8 mouse cellular contexts compared by ENCODE assay signal in genomic region chr10:89745666-89746020, GRCm38 (mm10). TPM values are rescaled to one million over a fixed set of nuclear protein-coding genes. Genes with fewer than 3 reads are reported as not detected.
A peak's percentile ranks its signal among the peaks of the same experiment; 100 is the strongest.
DNase-seq lines count a peak whose midpoint lies in the region; ATAC-seq lines count a peak whose summit lies in the region.

No protein-coding gene starts in this region.

- H3K9me3 ChIP-seq in embryonic facial prominence, embryonic 15.5 days (replicated peaks): no peaks in the 10 kb centered on the region
- no peaks in the 10 kb centered on the region for H3K9me3 ChIP-seq in limb, embryonic 11.5 days (ENCODE audit: control insufficient read depth, low read length)
- no peaks in the 10 kb centered on the region for H3K9me3 ChIP-seq in neural tube, embryonic 13.5 days

- peak overlapping the region; percentile 92 for H3K27ac ChIP-seq in embryonic facial prominence, embryonic 15.5 days (replicated peaks)
- no peak overlapping the region for H3K27ac ChIP-seq in limb, embryonic 11.5 days (replicated peaks; ENCODE audit: low read depth, low read length)
- H3K27ac ChIP-seq in neural tube, embryonic 13.5 days (replicated peaks): peak overlapping the region; percentile 95

- H3K4me3 ChIP-seq in embryonic facial prominence, embryonic 15.5 days (replicated peaks): peak overlapping the region; percentile 96
- peak overlapping the region; percentile 86 for H3K4me3 ChIP-seq in limb, embryonic 11.5 days (ENCODE audit: low read depth, low read length)
- H3K4me3 ChIP-seq in neural tube, embryonic 13.5 days: peak overlapping the region; percentile 92

- no peak for ATAC-seq in embryonic facial prominence, embryonic 15.5 days (ENCODE audit: insufficient number of reproducible peaks, low FRiP score, low TSS enrichment, low read depth)
- no peak for ATAC-seq in limb, embryonic 11.5 days (ENCODE audit: insufficient number of reproducible peaks, low FRiP score, low TSS enrichment, low read depth)
- no peak for ATAC-seq in neural tube, embryonic 13.5 days (ENCODE audit: low read depth)

- H3K9ac ChIP-seq in embryonic facial prominence, embryonic 15.5 days: peak overlapping the region; percentile 95
- H3K9ac ChIP-seq in limb, embryonic 11.5 days (ENCODE audit: low read length): peak overlapping the region; percentile 93
- peak overlapping the region; percentile 91 for H3K9ac ChIP-seq in neural tube, embryonic 13.5 days

- peak overlapping the region; percentile 51 for H3K4me2 ChIP-seq in embryonic facial prominence, embryonic 15.5 days (replicated peaks)
- H3K4me2 ChIP-seq in limb, embryonic 11.5 days (ENCODE audit: low read depth, severe bottlenecking): peak overlapping the region; percentile 69
- peak overlapping the region; percentile 76 for H3K4me2 ChIP-seq in neural tube, embryonic 13.5 days

- H3K4me1 ChIP-seq in embryonic facial prominence, embryonic 15.5 days: peaks cover 3% of the 10 kb centered on the region; the same call in 1 of the 2 replicates
- no peaks in the 10 kb centered on the region for H3K4me1 ChIP-seq in limb, embryonic 11.5 days (ENCODE audit: control insufficient read depth, insufficient read depth, low read length)
- H3K4me1 ChIP-seq in neural tube, embryonic 13.5 days (replicated peaks): peaks cover 17% of the 10 kb centered on the region

- no peaks in the 10 kb centered on the region for H3K36me3 ChIP-seq in embryonic facial prominence, embryonic 15.5 days
- H3K36me3 ChIP-seq in limb, embryonic 11.5 days (ENCODE audit: control insufficient read depth, insufficient read depth, low read length): no peaks in the 10 kb centered on the region
- no peaks in the 10 kb centered on the region for H3K36me3 ChIP-seq in neural tube, embryonic 13.5 days

- DNase-seq in embryo, embryonic 10.5 days (ENCODE audit: low spot score): peak; percentile 53
- DNase-seq in embryo, embryonic 11 days: no peak
- peak; percentile 90 for DNase-seq in 416B (ENCODE audit: low read depth)
- no peak for DNase-seq in limb, embryonic 11.5 days (ENCODE audit: low spot score)
- DNase-seq in adrenal gland, adult 18-20 months (ENCODE audit: low spot score in 2 of 2): no peak
- DNase-seq in ovary, postnatal 14 days (ENCODE audit: low spot score): no peak

- WGBS in embryonic facial prominence, embryonic 15.5 days: under 1% methylated on average over 14 of the region's 14 CpGs
- under 1% methylated on average over 14 of the region's 14 CpGs for WGBS in limb, embryonic 11.5 days
- WGBS in neural tube, embryonic 13.5 days: under 1% methylated on average over 14 of the region's 14 CpGs

- no peaks in the 10 kb centered on the region for H3K27me3 ChIP-seq in embryonic facial prominence, embryonic 15.5 days
- H3K27me3 ChIP-seq in limb, embryonic 11.5 days (ENCODE audit: control insufficient read depth, insufficient read depth, low read length): no peaks in the 10 kb centered on the region
- no peaks in the 10 kb centered on the region for H3K27me3 ChIP-seq in neural tube, embryonic 13.5 days

RNA-seq across cellular contexts. Expression of gene Uhrf1bp1l, which starts 0.9 kb away (rescaled TPM):
- polyA plus RNA-seq in embryonic facial prominence, embryonic 15.5 days (2015; fragmentation: Nextera tagmentation; extraction: Ambion mirVana): 17.6 and 23.3 TPM in 2 replicates
- 32.3 and 34.1 TPM in 2 replicates for polyA plus RNA-seq in limb, embryonic 11.5 days (2014; fragmentation: Nextera tagmentation; extraction: Ambion mirVana)
- polyA plus RNA-seq in neural tube, embryonic 13.5 days (2015; fragmentation: Nextera tagmentation; extraction: Ambion mirVana): 31.2 and 31.3 TPM in 2 replicates
- 10 to 100 TPM; 57.3 to 75.8 TPM for total RNA-seq in adrenal gland, adult 18-20 months (2021)

RNA-seq across cellular contexts. Expression of gene Actr6, which starts 13.5 kb away (rescaled TPM):
- 29.5 and 33.6 TPM in 2 replicates for polyA plus RNA-seq in embryonic facial prominence, embryonic 15.5 days (2015; fragmentation: Nextera tagmentation; extraction: Ambion mirVana)
- 38.4 and 41.4 TPM in 2 replicates for polyA plus RNA-seq in limb, embryonic 11.5 days (2014; fragmentation: Nextera tagmentation; extraction: Ambion mirVana)
- polyA plus RNA-seq in neural tube, embryonic 13.5 days (2015; fragmentation: Nextera tagmentation; extraction: Ambion mirVana): 54.7 and 59.0 TPM in 2 replicates
- 10 to 100 TPM; 18.5 to 21.8 TPM for total RNA-seq in adrenal gland, adult 18-20 months (2021)

RNA-seq across cellular contexts. Expression of gene Scyl2, which starts 59.6 kb away (rescaled TPM):
- 6.5 and 7.5 TPM in 2 replicates for polyA plus RNA-seq in embryonic facial prominence, embryonic 15.5 days (2015; fragmentation: Nextera tagmentation; extraction: Ambion mirVana)
- polyA plus RNA-seq in limb, embryonic 11.5 days (2014; fragmentation: Nextera tagmentation; extraction: Ambion mirVana): 14.6 and 20.4 TPM in 2 replicates
- 8.6 and 9.1 TPM in 2 replicates for polyA plus RNA-seq in neural tube, embryonic 13.5 days (2015; fragmentation: Nextera tagmentation; extraction: Ambion mirVana)
- 10 to 100 TPM; 42.9 to 51.9 TPM for total RNA-seq in adrenal gland, adult 18-20 months (2021)

Comparison
In these comparisons a context has a peak if more than half of its experiments do, and no peak if none do; other contexts are left out.
1. DNase-seq: peak in embryo, embryonic 10.5 days (single experiment) and 416B (single experiment); none in embryo, embryonic 11 days (single experiment), limb, embryonic 11.5 days (single experiment), adrenal gland, adult 18-20 months (0 of 2) and ovary, postnatal 14 days (single experiment).
2. Peak in every context shown above with its lines, with median percentiles within 50 percentile points of each other: H3K4me2 ChIP-seq, H3K4me3 ChIP-seq and H3K9ac ChIP-seq.